Mouse (Mus musculus) CH12.LX (cell line): ENCODE measurements at regions not wholly inside any gene's neighbourhood (a gene's known extent, or its start where the extent isn't known, plus 50 kb on each side); places are given as distances from the start of the nearest gene placed in this dataset.

Experiments used
- DNase-seq: peaks from one replicate; pipeline ENCODE4 v3.0.0-alpha.2; 2013; ENCODE audit errors: extremely low read depth
- H3K27ac ChIP-seq: 2 replicates; pipeline ENCODE4 v1.5.1; 2012; ENCODE audit warnings: low read depth, mild to moderate bottlenecking, control low read depth, moderate library complexity; ENCODE audit not compliant: insufficient read depth
- H3K27me3 ChIP-seq: replicated peaks from 2 replicates; pipeline ENCODE3; 2012; ENCODE audit warnings: inconsistent platforms
- H3K36me3 ChIP-seq, 2 experiments: replicated peaks in 1 of 2; 2 replicates each; pipeline versions ENCODE3 to v1.6.1; 2012; ENCODE audit warnings: inconsistent platforms in 1 of 2, low read length in 1 of 2, mild to moderate bottlenecking in 1 of 2, mixed read lengths in 1 of 2, moderate library complexity in 1 of 2; ENCODE audit not compliant: control insufficient read depth in 1 of 2, insufficient read depth in 1 of 2
- H3K4me1 ChIP-seq, 2 experiments: 2 replicates each; pipeline ENCODE4 v1.6.1; 2012; ENCODE audit warnings: inconsistent platforms in 1 of 2, moderate library complexity in 1 of 2; ENCODE audit not compliant: insufficient read depth in 2 of 2, control insufficient read depth in 1 of 2
- H3K4me2 ChIP-seq: 2 replicates; pipeline ENCODE4 v1.6.1; 2012; ENCODE audit warnings: low read depth, mild to moderate bottlenecking, control low read depth; ENCODE audit not compliant: poor library complexity, insufficient read depth, severe bottlenecking
- H3K4me3 ChIP-seq, 3 experiments: fragments of 150-350 bp in 1 of 3; sonication (generic) in 1 of 3; replicated peaks in 1 of 3; 2 replicates each; pipeline versions ENCODE3 to v1.5.1; 2011 to 2012; ENCODE audit warnings: low read depth in 2 of 3, low read length in 2 of 3, mild to moderate bottlenecking in 2 of 3, moderate library complexity in 2 of 3, control low read depth in 1 of 3, improper control_type of control experiment in 1 of 3, inconsistent platforms in 1 of 3, mixed read lengths in 1 of 3; ENCODE audit not compliant: poor library complexity in 1 of 3
- H3K79me2 ChIP-seq: replicated peaks from 2 replicates; pipeline ENCODE4 v1.6.1; 2012; ENCODE audit warnings: mild to moderate bottlenecking, moderate library complexity; ENCODE audit not compliant: control insufficient read depth, poor library complexity, insufficient read depth, severe bottlenecking; ENCODE audit errors: extremely low read depth
- H3K9ac ChIP-seq: 2 replicates; pipeline ENCODE4 v1.6.1; 2012; ENCODE audit warnings: low read depth, mild to moderate bottlenecking, control low read depth, moderate library complexity; ENCODE audit not compliant: insufficient read depth
- H3K9me3 ChIP-seq: replicated peaks from 2 replicates; pipeline ENCODE3; 2012; ENCODE audit warnings: low read length, inconsistent platforms, mixed read lengths
- BHLHE40 ChIP-seq: IDR thresholded peaks from 2 replicates; pipeline ENCODE4 v1.6.1; 2011; ENCODE audit warnings: mild to moderate bottlenecking, low read depth, low read length, improper control_type of control experiment
- CHD1 ChIP-seq: IDR thresholded peaks from 2 replicates; pipeline ENCODE4 v1.6.1; 2012; ENCODE audit warnings: low read depth, low read length, improper control_type of control experiment, inconsistent platforms
- EP300 ChIP-seq: IDR thresholded peaks from 2 replicates; pipeline ENCODE4 v1.6.1; 2011; ENCODE audit warnings: low read length, improper control_type of control experiment
- JUN ChIP-seq: IDR thresholded peaks from 2 replicates; pipeline ENCODE4 v1.6.1; 2011; ENCODE audit warnings: low read depth, mild to moderate bottlenecking, low read length, improper control_type of control experiment, moderate library complexity; ENCODE audit not compliant: insufficient read depth
- JUND ChIP-seq: conservative IDR thresholded peaks from 2 replicates; pipeline ENCODE4 v1.6.1; 2011; ENCODE audit warnings: low read depth, low read length, improper control_type of control experiment
- KAT2A ChIP-seq: IDR thresholded peaks from 2 replicates; pipeline ENCODE4 v1.6.1; 2012; ENCODE audit warnings: low read length, improper control_type of control experiment, inconsistent platforms; ENCODE audit not compliant: insufficient replicate concordance
- MEF2A ChIP-seq: IDR thresholded peaks from 2 replicates; pipeline ENCODE4 v1.6.1; 2014; ENCODE audit warnings: low read depth, mild to moderate bottlenecking, inconsistent platforms, low read length, improper control_type of control experiment, borderline replicate concordance
- MYC ChIP-seq: IDR thresholded peaks from 2 replicates; pipeline ENCODE4 v1.6.1; 2011; ENCODE audit warnings: low read depth, mild to moderate bottlenecking, improper control_type of control experiment, low read length
- NELFE ChIP-seq: IDR thresholded peaks from 2 replicates; pipeline ENCODE4 v1.6.1; 2011; ENCODE audit warnings: low read depth, low read length, improper control_type of control experiment
- POLR2AphosphoS2 ChIP-seq: IDR thresholded peaks from 2 replicates; pipeline ENCODE4 v1.6.1; 2011; ENCODE audit warnings: low read depth, low read length, improper control_type of control experiment
- RAD21 ChIP-seq: IDR thresholded peaks from 2 replicates; pipeline ENCODE4 v1.6.1; 2011; ENCODE audit warnings: low read depth, mild to moderate bottlenecking, low read length, improper control_type of control experiment, moderate library complexity
- SIN3A ChIP-seq: IDR thresholded peaks from 2 replicates; pipeline ENCODE4 v1.6.1; 2012; ENCODE audit warnings: low read length, improper control_type of control experiment, inconsistent platforms
- SMC3 ChIP-seq: IDR thresholded peaks from 2 replicates; pipeline ENCODE4 v1.6.1; 2011; ENCODE audit warnings: low read depth, low read length, improper control_type of control experiment
- TCF12 ChIP-seq: IDR thresholded peaks from 2 replicates; pipeline ENCODE4 v1.6.1; 2014; ENCODE audit warnings: low read depth, mild to moderate bottlenecking, inconsistent platforms, low read length, improper control_type of control experiment
- ZKSCAN1 ChIP-seq: IDR thresholded peaks from 2 replicates; pipeline ENCODE4 v1.6.1; 2012; ENCODE audit warnings: low read depth, inconsistent platforms, low read length, improper control_type of control experiment, borderline replicate concordance
- ZNF384 ChIP-seq: IDR thresholded peaks from 2 replicates; pipeline ENCODE4 v1.6.1; 2012; ENCODE audit warnings: low read depth, low read length, improper control_type of control experiment, inconsistent platforms
- dilution Hi-C: fragments of 300-500 bp; cut with MboI; formaldehyde crosslinking; loops from 2 replicates; pipeline ENCODE4 v1.14.3; 2020; ENCODE audit warnings: low sequenced_read_pairs; ENCODE audit not compliant: extremely low pct_unique_long_range_greater_than_20kb, extremely low pct_ligation_motif_present
- in situ Hi-C: fragments of 300-500 bp; cut with MboI; formaldehyde crosslinking; loops from 3 replicates; pipeline ENCODE4 v1.14.3; 2019; ENCODE audit warnings: low sequenced_read_pairs, low pct_ligation_motif_present, low pct_unique_long_range_greater_than_20kb, mixed read lengths

DNA sequence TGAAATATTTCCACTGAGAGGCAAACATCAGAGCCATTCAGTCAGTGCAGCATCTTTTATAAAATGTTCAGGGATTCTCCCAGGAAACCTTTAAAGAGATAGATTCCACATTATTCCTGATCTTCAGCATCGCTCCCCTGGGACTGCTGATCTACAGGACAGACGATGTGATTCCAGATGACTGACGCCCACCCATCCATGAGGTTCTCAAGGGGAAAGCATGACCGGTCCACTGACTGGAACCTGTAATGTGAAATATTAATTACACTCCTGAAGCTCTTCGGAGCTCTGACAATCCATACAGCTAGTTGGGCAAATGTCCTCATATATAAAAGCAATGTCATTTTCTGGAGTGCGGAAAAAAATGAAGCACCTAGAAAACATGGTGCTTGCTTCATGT is 268.2 kb downstream of the Sv2b start:
- H3K9ac ChIP-seq = no peak overlapping the region
- no peaks in the 10 kb centered on the region for H3K36me3 ChIP-seq
- no peak overlapping the region for H3K4me3 ChIP-seq
- in situ Hi-C loops = no loop called here
- no peak for TF ChIP-seq NELFE
- no peak for TF ChIP-seq POLR2AphosphoS2
- no peak for TF ChIP-seq SMC3
- TF ChIP-seq JUN = no peak
- no peak for TF ChIP-seq SIN3A
- no peak for TF ChIP-seq MEF2A
- TF ChIP-seq JUND = no peak
- no peak for TF ChIP-seq TCF12
- no peaks in the 10 kb centered on the region for H3K4me1 ChIP-seq
- H3K79me2 ChIP-seq = no peaks in the 10 kb centered on the region
- H3K27ac ChIP-seq = no peak overlapping the region
- dilution Hi-C loops = no loop called here
- H3K9me3 ChIP-seq = no peaks in the 10 kb centered on the region
- no peak for DNase-seq
- H3K27me3 ChIP-seq = peaks cover 2% of the 10 kb centered on the region
- no peak overlapping the region for H3K4me2 ChIP-seq

DNA sequence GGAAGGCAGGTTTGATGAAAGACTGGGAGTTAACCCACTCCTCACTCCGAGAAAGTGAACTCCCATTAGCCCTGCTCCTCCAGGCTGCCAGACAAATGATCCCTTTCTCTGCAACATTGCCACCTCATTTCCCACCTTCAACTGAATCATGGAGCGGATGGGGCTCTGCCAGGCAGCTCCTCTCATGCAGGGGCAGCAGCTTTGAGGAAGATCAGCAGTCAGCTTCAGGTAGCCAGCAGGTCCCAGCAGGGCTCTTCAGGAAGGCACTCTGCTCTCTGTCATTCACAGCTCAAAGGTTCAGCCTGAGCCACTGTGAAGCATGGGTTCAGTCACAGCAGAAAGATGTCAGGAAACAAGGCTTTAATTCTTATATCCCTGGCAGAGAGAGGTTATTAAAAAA is 282.9 kb downstream of the Sv2b start:
- H3K4me1 ChIP-seq = no peaks in the 10 kb centered on the region
- no peaks in the 10 kb centered on the region for H3K79me2 ChIP-seq
- no peaks in the 10 kb centered on the region for H3K9me3 ChIP-seq
- no peak overlapping the region for H3K27ac ChIP-seq
- TF ChIP-seq MYC (no peak), JUN (no peak), POLR2AphosphoS2 (no peak), CHD1 (no peak), ZNF384 (no peak), BHLHE40 (no peak), EP300 (no peak), MEF2A (no peak)
- TF ChIP-seq, all 38 proteins: peak for 0
- no peak overlapping the region for H3K4me2 ChIP-seq
- dilution Hi-C loops (no loop called here), in situ Hi-C loops (no loop called here)
- H3K36me3 ChIP-seq = no peaks in the 10 kb centered on the region
- H3K27me3 ChIP-seq = peaks cover 12% of the 10 kb centered on the region
- no peak overlapping the region for H3K9ac ChIP-seq
- H3K4me3 ChIP-seq = no peak overlapping the region
- DNase-seq = no peak

DNA sequence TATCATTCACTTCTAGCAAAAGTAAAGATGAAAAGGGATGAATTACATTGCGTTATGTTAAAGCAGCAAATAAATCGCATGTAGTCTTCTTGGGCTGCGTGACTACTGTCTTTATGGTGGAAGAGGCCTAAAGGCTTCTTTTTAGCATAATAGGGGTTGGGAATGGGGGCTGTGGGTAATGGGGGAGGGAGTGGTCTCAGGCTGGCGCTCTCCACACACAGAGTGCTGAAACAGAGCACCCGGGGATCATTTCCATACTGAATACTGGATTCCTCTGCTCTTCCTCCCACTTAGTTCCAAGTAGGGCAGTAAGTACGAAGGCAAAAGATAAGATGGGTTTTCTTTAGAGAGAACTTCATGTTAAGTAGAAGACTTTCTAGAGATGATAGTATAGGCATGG is 287.1 kb downstream of the Sv2b start:
- Histone ChIP-seq H3K4me2 (no peak overlapping the region), H3K27me3 (peaks cover 21% of the 10 kb centered on the region), H3K9ac (no peak overlapping the region), H3K36me3 (no peaks in the 10 kb centered on the region), H3K4me3 (no peak overlapping the region), H3K79me2 (no peaks in the 10 kb centered on the region), H3K4me1 (no peaks in the 10 kb centered on the region), H3K27ac (no peak overlapping the region), H3K9me3 (no peaks in the 10 kb centered on the region)
- dilution Hi-C loops (no loop called here), in situ Hi-C loops (no loop called here)
- no peak for DNase-seq
- TF ChIP-seq ZNF384 = no peak
- no peak for TF ChIP-seq KAT2A
- TF ChIP-seq ZKSCAN1 = no peak
- no peak for TF ChIP-seq RAD21
